In the genomic region with DNA sequence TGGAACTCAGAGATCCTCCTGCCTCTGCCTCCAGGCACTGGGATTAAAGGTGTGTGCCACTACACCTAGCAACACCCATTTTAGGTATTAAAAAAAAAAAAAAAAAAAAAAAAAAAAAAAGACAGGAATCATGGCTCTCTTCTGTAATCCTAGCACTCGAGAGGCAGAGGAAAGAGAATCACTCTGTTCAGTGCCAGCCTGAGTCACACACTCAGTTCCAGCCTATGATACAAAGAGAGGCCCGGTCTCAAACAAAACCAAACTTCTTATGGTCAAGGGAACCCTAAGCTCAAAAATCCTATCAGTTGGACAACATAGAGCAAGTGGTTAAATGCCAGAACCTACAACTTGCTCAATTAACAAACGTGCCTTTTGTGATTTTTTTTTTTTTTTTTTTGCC, we compare ENCODE assay signal across 7 mouse cellular contexts. TPM values are rescaled to one million over a fixed set of nuclear protein-coding genes. Genes with fewer than 3 reads are reported as not detected.
DNase-seq lines count a peak whose midpoint lies in the region; ATAC-seq lines count a peak whose summit lies in the region.

No protein-coding gene starts in this region.

- H3K9me3 ChIP-seq in liver, embryonic 11.5 days (ENCODE audit: control insufficient read depth, low read length) = no peaks in the 10 kb centered on the region
- no peaks in the 10 kb centered on the region for H3K9me3 ChIP-seq in embryonic facial prominence, embryonic 13.5 days
- no peaks in the 10 kb centered on the region for H3K9me3 ChIP-seq in limb, embryonic 10.5 days (replicated peaks)
- H3K9me3 ChIP-seq in neural tube, embryonic 15.5 days (replicated peaks) = no peaks in the 10 kb centered on the region

- peaks cover 35% of the 10 kb centered on the region for H3K36me3 ChIP-seq in liver, embryonic 11.5 days (ENCODE audit: control insufficient read depth, insufficient read depth, low read length)
- peaks cover 48% of the 10 kb centered on the region for H3K36me3 ChIP-seq in embryonic facial prominence, embryonic 13.5 days
- H3K36me3 ChIP-seq in limb, embryonic 10.5 days = peaks cover 59% of the 10 kb centered on the region
- peaks cover 47% of the 10 kb centered on the region for H3K36me3 ChIP-seq in neural tube, embryonic 15.5 days

- 67% methylated on average over 3 of the region's 3 CpGs for WGBS in liver, embryonic 11.5 days
- 73% methylated on average over 3 of the region's 3 CpGs for WGBS in embryonic facial prominence, embryonic 13.5 days
- WGBS in limb, embryonic 10.5 days = 88% methylated on average over 3 of the region's 3 CpGs
- WGBS in neural tube, embryonic 15.5 days = 87% methylated on average over 3 of the region's 3 CpGs

- peaks cover 16% of the 10 kb centered on the region for H3K4me1 ChIP-seq in liver, embryonic 11.5 days (replicated peaks; ENCODE audit: control insufficient read depth, insufficient read depth, low read length)
- H3K4me1 ChIP-seq in embryonic facial prominence, embryonic 13.5 days = peaks cover 23% of the 10 kb centered on the region
- H3K4me1 ChIP-seq in limb, embryonic 10.5 days = peaks cover 22% of the 10 kb centered on the region
- H3K4me1 ChIP-seq in neural tube, embryonic 15.5 days = peaks cover 29% of the 10 kb centered on the region

- no peak for ATAC-seq in liver, embryonic 11.5 days (replicated peaks; ENCODE audit: low FRiP score)
- ATAC-seq in embryonic facial prominence, embryonic 13.5 days (ENCODE audit: insufficient number of reproducible peaks, insufficient read depth, low FRiP score, low TSS enrichment, low read depth) = no peak
- no peak for ATAC-seq in neural tube, embryonic 15.5 days (ENCODE audit: low FRiP score)

- no peak for DNase-seq in liver, embryonic 11.5 days (ENCODE audit: low spot score)
- no peak for DNase-seq in liver
- no peak for DNase-seq in limb, embryonic 10.5 days (ENCODE audit: low spot score)
- DNase-seq in embryo, embryonic 10.5 days (ENCODE audit: low spot score) = no peak
- no peak for DNase-seq in urinary bladder, postnatal 36 days (ENCODE audit: low spot score in 2 of 2)

- peak overlapping the region; percentile 78 for H3K4me3 ChIP-seq in liver, embryonic 11.5 days (ENCODE audit: low read depth, low read length)
- peak overlapping the region; percentile 87 for H3K4me3 ChIP-seq in embryonic facial prominence, embryonic 13.5 days
- peak overlapping the region; percentile 76 for H3K4me3 ChIP-seq in limb, embryonic 10.5 days
- no peak overlapping the region for H3K4me3 ChIP-seq in neural tube, embryonic 15.5 days (replicated peaks)

- no peaks in the 10 kb centered on the region for H3K27me3 ChIP-seq in liver, embryonic 11.5 days (replicated peaks; ENCODE audit: control insufficient read depth, insufficient read depth, low read length)
- H3K27me3 ChIP-seq in embryonic facial prominence, embryonic 13.5 days = no peaks in the 10 kb centered on the region
- H3K27me3 ChIP-seq in limb, embryonic 10.5 days (ENCODE audit: low read depth, poor library complexity, severe bottlenecking) = no peaks in the 10 kb centered on the region
- H3K27me3 ChIP-seq in neural tube, embryonic 15.5 days (replicated peaks) = no peaks in the 10 kb centered on the region

- H3K27ac ChIP-seq in liver, embryonic 11.5 days (ENCODE audit: low read depth, low read length) = no peak overlapping the region
- no peak overlapping the region for H3K27ac ChIP-seq in embryonic facial prominence, embryonic 13.5 days
- H3K27ac ChIP-seq in limb, embryonic 10.5 days = no peak overlapping the region
- H3K27ac ChIP-seq in neural tube, embryonic 15.5 days (replicated peaks) = no peak overlapping the region

- peak overlapping the region; percentile 93 for H3K4me2 ChIP-seq in liver, embryonic 11.5 days
- H3K4me2 ChIP-seq in embryonic facial prominence, embryonic 13.5 days = peak overlapping the region; percentile 70
- H3K4me2 ChIP-seq in neural tube, embryonic 15.5 days = peak overlapping the region; percentile 82

- H3K9ac ChIP-seq in liver, embryonic 11.5 days (ENCODE audit: low read depth, low read length) = peak overlapping the region; percentile 97; the same call in 1 of the 2 replicates
- H3K9ac ChIP-seq in embryonic facial prominence, embryonic 13.5 days = peak overlapping the region; percentile 52; the same call in 1 of the 2 replicates
- H3K9ac ChIP-seq in neural tube, embryonic 15.5 days (replicated peaks) = no peak overlapping the region

RNA-seq across cellular contexts. Expression of gene Cog4, which starts 1.5 kb away (rescaled TPM):
- 51.4 and 57.3 TPM in 2 replicates for polyA plus RNA-seq in liver, embryonic 11.5 days (2014; fragmentation: Nextera tagmentation; extraction: Ambion mirVana)
- polyA plus RNA-seq in embryonic facial prominence, embryonic 13.5 days (2015; fragmentation: Nextera tagmentation; extraction: Ambion mirVana) = 82.9 and 83.8 TPM in 2 replicates
- 75.8 and 87.0 TPM in 2 replicates for polyA plus RNA-seq in limb, embryonic 10.5 days (2016; fragmentation: Nextera tagmentation; extraction: Ambion mirVana)
- 74.1 and 78.9 TPM in 2 replicates for polyA plus RNA-seq in neural tube, embryonic 15.5 days (2015; fragmentation: Nextera tagmentation; extraction: Ambion mirVana)

RNA-seq across cellular contexts. Expression of gene Sf3b3, which starts 1.6 kb away (rescaled TPM):
- 187 and 214 TPM in 2 replicates for polyA plus RNA-seq in liver, embryonic 11.5 days (2014; fragmentation: Nextera tagmentation; extraction: Ambion mirVana)
- polyA plus RNA-seq in embryonic facial prominence, embryonic 13.5 days (2015; fragmentation: Nextera tagmentation; extraction: Ambion mirVana) = 158 and 170 TPM in 2 replicates
- 232 and 238 TPM in 2 replicates for polyA plus RNA-seq in limb, embryonic 10.5 days (2016; fragmentation: Nextera tagmentation; extraction: Ambion mirVana)
- 79.6 and 97.3 TPM in 2 replicates for polyA plus RNA-seq in neural tube, embryonic 15.5 days (2015; fragmentation: Nextera tagmentation; extraction: Ambion mirVana)

RNA-seq across cellular contexts. Expression of gene Il34, which starts 39.2 kb away (rescaled TPM):
- polyA plus RNA-seq in liver, embryonic 11.5 days (2014; fragmentation: Nextera tagmentation; extraction: Ambion mirVana) = 0.18 and 0.36 TPM in 2 replicates
- polyA plus RNA-seq in embryonic facial prominence, embryonic 13.5 days (2015; fragmentation: Nextera tagmentation; extraction: Ambion mirVana) = 0.60 and 2.3 TPM in 2 replicates
- 0.15 TPM in 1 of 2 replicates, not detected in the other for polyA plus RNA-seq in limb, embryonic 10.5 days (2016; fragmentation: Nextera tagmentation; extraction: Ambion mirVana)
- 5.8 and 6.3 TPM in 2 replicates for polyA plus RNA-seq in neural tube, embryonic 15.5 days (2015; fragmentation: Nextera tagmentation; extraction: Ambion mirVana)

RNA-seq across cellular contexts. Expression of gene Fuk, which starts 57.3 kb away (rescaled TPM):
- 6.8 and 9.0 TPM in 2 replicates for polyA plus RNA-seq in liver, embryonic 11.5 days (2014; fragmentation: Nextera tagmentation; extraction: Ambion mirVana)
- 13.0 and 15.2 TPM in 2 replicates for polyA plus RNA-seq in embryonic facial prominence, embryonic 13.5 days (2015; fragmentation: Nextera tagmentation; extraction: Ambion mirVana)
- polyA plus RNA-seq in limb, embryonic 10.5 days (2016; fragmentation: Nextera tagmentation; extraction: Ambion mirVana) = 15.9 and 17.8 TPM in 2 replicates
- 7.3 and 7.5 TPM in 2 replicates for polyA plus RNA-seq in neural tube, embryonic 15.5 days (2015; fragmentation: Nextera tagmentation; extraction: Ambion mirVana)
